Mouse (Mus musculus): ENCODE data around the gene Procr.

DNA sequence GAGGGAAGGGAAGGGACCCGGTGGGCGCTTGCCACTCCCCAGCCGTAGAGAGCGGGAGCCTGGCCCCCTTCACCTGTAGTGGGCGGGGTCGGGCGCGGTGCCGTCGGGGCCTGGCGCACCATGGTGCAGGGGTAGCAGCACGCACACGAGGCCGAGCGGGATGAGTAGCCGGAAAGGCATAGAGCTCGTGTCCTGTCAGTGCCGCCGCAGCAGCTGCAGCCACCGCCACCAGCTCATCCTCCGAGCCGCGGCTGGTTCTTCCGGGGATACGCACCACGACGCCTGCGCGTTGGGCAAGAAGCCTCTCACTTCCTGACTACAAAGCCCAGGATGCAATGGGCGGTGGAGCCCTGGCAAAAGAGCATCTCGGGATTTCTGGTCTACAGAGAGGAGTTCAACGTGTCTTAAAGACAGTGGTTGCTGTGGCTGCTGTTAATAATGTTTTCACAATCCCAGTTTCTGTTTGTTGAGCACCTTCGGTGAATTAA lies 21.7 kb upstream of the Procr start, which contains the start of gene Edem2:
- TF ChIP-seq CTCF (conservative IDR thresholded peaks at IDR 0.05; ENCODE audit: low read length) = no peak
- TF ChIP-seq POU5F1 (IDR thresholded peaks at IDR 0.05; ENCODE audit: borderline replicate concordance, low read length) = no peak

Data from E14TG2a.4 (cell line).